In genomic region chr10:109405116-109405685, GRCm38 (mm10) we compare ENCODE assay signal across 27 mouse cellular contexts.
DNase-seq lines count a peak whose midpoint lies in the region; ATAC-seq and TF ChIP-seq lines count a peak whose summit lies in the region.
"Had no signal": no experiment of that assay in that cellular context is flagged by ENCODE, and none has a peak within 500 bp of the region (broad histone marks: within the 10 kb centered on the region; RNA-seq: fewer than 3 reads in every experiment).

No protein-coding gene starts in this region.

- H3K4me3 ChIP-seq in hindbrain, postnatal 0 days (ENCODE audit: low read length), result no peak overlapping the region
- H3K4me3 ChIP-seq in hindbrain, embryonic 14.5 days (replicated peaks; ENCODE audit: low read length), result no peak overlapping the region
- H3K4me3 ChIP-seq in myocyte, result no peak overlapping the region
- H3K4me3 ChIP-seq: embryonic facial prominence, embryonic 12.5 days; embryonic facial prominence, embryonic 15.5 days; heart, embryonic 12.5 days; heart, embryonic 15.5 days; hindbrain, embryonic 10.5 days; hindbrain, embryonic 13.5 days had no signal

- H3K9me3 ChIP-seq in hindbrain, postnatal 0 days (ENCODE audit: low read length), result no peaks in the 10 kb centered on the region
- H3K9me3 ChIP-seq in hindbrain, embryonic 14.5 days (ENCODE audit: control insufficient read depth, low read length), result no peaks in the 10 kb centered on the region
- H3K9me3 ChIP-seq: embryonic facial prominence, embryonic 12.5 days; embryonic facial prominence, embryonic 15.5 days; heart, embryonic 12.5 days; heart, embryonic 15.5 days; hindbrain, embryonic 10.5 days; hindbrain, embryonic 13.5 days had no signal

- no peak overlapping the region for H3K9ac ChIP-seq in hindbrain, postnatal 0 days (replicated peaks; ENCODE audit: low read length)
- no peak overlapping the region for H3K9ac ChIP-seq in hindbrain, embryonic 14.5 days
- H3K9ac ChIP-seq: embryonic facial prominence, embryonic 12.5 days; embryonic facial prominence, embryonic 15.5 days; forebrain, postnatal 0 days; heart, embryonic 12.5 days; heart, embryonic 15.5 days; hindbrain, embryonic 13.5 days had no signal

- H3K27me3 ChIP-seq in hindbrain, postnatal 0 days (ENCODE audit: insufficient read depth, low read length), result no peaks in the 10 kb centered on the region
- no peaks in the 10 kb centered on the region for H3K27me3 ChIP-seq in hindbrain, embryonic 14.5 days (ENCODE audit: control insufficient read depth, insufficient read depth, low read length)
- H3K27me3 ChIP-seq in myocyte (ENCODE audit: control insufficient read depth, insufficient read depth, insufficient read length), result no peaks in the 10 kb centered on the region
- H3K27me3 ChIP-seq: CH12.LX; embryonic facial prominence, embryonic 12.5 days; embryonic facial prominence, embryonic 15.5 days; heart, embryonic 12.5 days; heart, embryonic 15.5 days; hindbrain, embryonic 13.5 days had no signal

- no peak for TF ChIP-seq CTCF in hindbrain, postnatal 0 days (IDR thresholded peaks at IDR 0.05; ENCODE audit: low read depth)

- WGBS in hindbrain, postnatal 0 days, result 75% methylated on average over 6 of the region's 6 CpGs
- WGBS in hindbrain, embryonic 14.5 days, result 76% methylated on average over 6 of the region's 6 CpGs

- H3K36me3 ChIP-seq in hindbrain, postnatal 0 days (ENCODE audit: insufficient read depth, low read length), result no peaks in the 10 kb centered on the region
- no peaks in the 10 kb centered on the region for H3K36me3 ChIP-seq in hindbrain, embryonic 14.5 days (replicated peaks; ENCODE audit: control insufficient read depth, insufficient read depth)
- no peaks in the 10 kb centered on the region for H3K36me3 ChIP-seq in myocyte (ENCODE audit: control insufficient read depth, insufficient read depth)
- H3K36me3 ChIP-seq: embryonic facial prominence, embryonic 12.5 days; embryonic facial prominence, embryonic 15.5 days; G1E; heart, embryonic 12.5 days; heart, embryonic 15.5 days; hindbrain, embryonic 10.5 days; hindbrain, embryonic 13.5 days had no signal

- H3K27ac ChIP-seq in hindbrain, postnatal 0 days, result no peak overlapping the region
- H3K27ac ChIP-seq in hindbrain, embryonic 14.5 days, result no peak overlapping the region
- H3K27ac ChIP-seq: embryonic facial prominence, embryonic 12.5 days; embryonic facial prominence, embryonic 15.5 days; heart, embryonic 15.5 days; hindbrain, embryonic 10.5 days; hindbrain, embryonic 13.5 days had no signal

- ATAC-seq in hindbrain, postnatal 0 days, result no peak
- ATAC-seq in hindbrain, embryonic 14.5 days (ENCODE audit: low FRiP score), result no peak
- ATAC-seq: activated CD4-positive, CD25-positive, alpha-beta regulatory T cell, adult 4 months; forebrain, embryonic 14.5 days; forebrain, postnatal 0 days; intestine, postnatal 0 days had no signal

- H3ac ChIP-seq in myocyte (ENCODE audit: control insufficient read depth, insufficient read length), result no peak overlapping the region

- H3K79me2 ChIP-seq in myocyte (ENCODE audit: control insufficient read depth, insufficient read depth), result no peaks in the 10 kb centered on the region

- H3K4me1 ChIP-seq in hindbrain, postnatal 0 days (ENCODE audit: insufficient read depth, low read length), result no peaks in the 10 kb centered on the region
- no peaks in the 10 kb centered on the region for H3K4me1 ChIP-seq in hindbrain, embryonic 14.5 days (replicated peaks; ENCODE audit: control insufficient read depth, insufficient read depth, low read length)
- H3K4me1 ChIP-seq: embryonic facial prominence, embryonic 12.5 days; embryonic facial prominence, embryonic 15.5 days; heart, embryonic 12.5 days; heart, embryonic 15.5 days; hindbrain, embryonic 10.5 days; hindbrain, embryonic 13.5 days had no signal

- TF ChIP-seq POLR2A in myocyte (IDR thresholded peaks at IDR 0.05; ENCODE audit: insufficient read length, low read depth), result no peak

- no peak overlapping the region for H3K4me2 ChIP-seq in hindbrain, postnatal 0 days (ENCODE audit: low read depth, low read length)
- H3K4me2 ChIP-seq in hindbrain, embryonic 14.5 days (replicated peaks), result no peak overlapping the region
- H3K4me2 ChIP-seq in myocyte (ENCODE audit: low read depth), result no peak overlapping the region
- H3K4me2 ChIP-seq: embryonic facial prominence, embryonic 12.5 days; embryonic facial prominence, embryonic 15.5 days; heart, embryonic 12.5 days; heart, embryonic 15.5 days; hindbrain, embryonic 13.5 days had no signal

- peak; percentile 2 for DNase-seq in hindbrain, postnatal 0 days (ENCODE audit: low spot score)
- DNase-seq in hindbrain, embryonic 14.5 days (ENCODE audit: low spot score), result no peak
- DNase-seq in adipocyte (ENCODE audit: low spot score), result peak; percentile 7
- no peak for DNase-seq in yolk sac, embryonic 10.5 days (ENCODE audit: low spot score)
- no peak for DNase-seq in adrenal gland, postnatal 10 days
- DNase-seq: adrenal gland, postnatal 14 days; B cell, adult 2 months; cerebellum, adult 18-20 months; cerebellum, adult 9-11 months; cerebellum, postnatal 25 days; forebrain, postnatal 0 days; gastrocnemius, postnatal 25 days; heart, adult 18-20 months; heart, postnatal 10 days; heart, postnatal 36 days had no signal

TF ChIP-seq in myocyte, 11 proteins besides CTCF, POLR2A, EP300 and RAD21:
- no peak for TF ChIP-seq TCF3 (IDR thresholded peaks at IDR 0.05; ENCODE audit: insufficient read length, low read depth)
- TF ChIP-seq POLR2AphosphoS2 (IDR thresholded peaks at IDR 0.05; ENCODE audit: insufficient read length, low read depth), result no peak
- no peak for TF ChIP-seq REST (IDR thresholded peaks at IDR 0.05; ENCODE audit: insufficient read depth, insufficient read length)
- TF ChIP-seq MYOD1 (IDR thresholded peaks at IDR 0.05; ENCODE audit: control insufficient read depth in 1 of 3, insufficient read length in 2 of 3, low read depth in 2 of 3), result no peak
- TF ChIP-seq TCF12 (IDR thresholded peaks at IDR 0.05; ENCODE audit: insufficient read depth, poor library complexity, severe bottlenecking), result no peak
- TF ChIP-seq E2F4 (IDR thresholded peaks at IDR 0.05; ENCODE audit: insufficient read depth), result no peak
- TF ChIP-seq CEBPB (IDR thresholded peaks at IDR 0.05; ENCODE audit: insufficient read depth, poor library complexity, severe bottlenecking), result 0 out of 2 replicates have a peak, but pooled peaks have one; percentile 35
- TF ChIP-seq MAX (IDR thresholded peaks at IDR 0.05; ENCODE audit: low read depth), result no peak
- TF ChIP-seq USF1 (IDR thresholded peaks at IDR 0.05; ENCODE audit: low read depth), result no peak

Comparison
In these comparisons a context has a peak if more than half of its experiments do, and no peak if none do; other contexts are left out.
1. DNase-seq: peak in hindbrain, postnatal 0 days (single experiment) and adipocyte (single experiment); none in hindbrain, embryonic 14.5 days (single experiment), yolk sac, embryonic 10.5 days (single experiment) and adrenal gland, postnatal 10 days (single experiment).